7 mouse cellular contexts compared by ENCODE assay signal in the genomic region with DNA sequence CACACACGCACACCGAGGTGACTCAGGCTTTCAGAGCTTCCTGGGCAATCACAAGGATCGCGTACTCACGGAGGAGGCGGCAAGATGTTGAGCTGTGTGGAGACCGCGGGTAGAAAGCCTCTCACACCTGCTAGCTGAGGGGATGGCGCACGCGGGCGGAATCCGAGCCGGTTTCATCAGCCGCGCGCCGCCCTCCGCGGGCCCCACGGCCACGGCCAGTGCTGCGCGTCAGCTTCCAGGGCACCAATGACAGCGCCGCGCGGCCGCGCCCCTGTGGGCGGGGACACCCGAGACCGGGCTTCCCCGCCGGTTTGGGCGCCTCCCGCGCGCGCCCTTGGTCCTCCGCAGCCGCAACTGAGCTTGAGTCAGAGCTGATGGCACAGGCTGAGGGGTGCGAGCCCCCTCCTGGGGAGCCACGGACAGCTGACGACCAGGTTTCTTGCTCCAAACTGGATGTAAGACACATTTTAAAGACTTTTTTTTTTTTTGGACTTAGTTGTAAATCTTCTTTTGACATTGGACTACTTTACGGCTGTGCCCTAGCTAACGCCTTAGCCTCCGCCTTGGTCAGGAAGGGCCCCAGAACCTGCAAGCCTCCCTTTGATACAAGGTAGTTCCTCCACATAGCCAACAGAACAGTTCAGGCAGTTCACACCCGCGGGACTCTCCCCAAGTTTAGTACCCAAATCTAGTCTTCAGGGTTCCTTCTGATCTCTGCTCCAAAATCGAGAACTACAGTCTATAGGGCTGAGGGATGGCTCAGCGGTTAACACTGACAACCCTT. TPM values are rescaled to one million over a fixed set of nuclear protein-coding genes. Genes with fewer than 3 reads are reported as not detected.
DNase-seq lines count a peak whose midpoint lies in the region; ATAC-seq lines count a peak whose summit lies in the region.

A gene (minus strand): TSS at position 245 of the 784 bp plus-strand sequence.

- H3K9me3 ChIP-seq in limb, embryonic 10.5 days (replicated peaks): no peaks in the 10 kb centered on the region
- no peaks in the 10 kb centered on the region for H3K9me3 ChIP-seq in midbrain, embryonic 13.5 days

- ATAC-seq in midbrain, embryonic 13.5 days: peak; percentile 94

- 2% methylated on average over 52 of the region's 52 CpGs for WGBS in limb, embryonic 10.5 days
- WGBS in midbrain, embryonic 13.5 days: 2% methylated on average over 52 of the region's 52 CpGs

- peaks cover 7% of the 10 kb centered on the region; the same call in 1 of the 2 replicates for H3K36me3 ChIP-seq in limb, embryonic 10.5 days
- no peaks in the 10 kb centered on the region for H3K36me3 ChIP-seq in midbrain, embryonic 13.5 days

- peak within 1 kb of the TSS; percentile 91 for H3K27ac ChIP-seq in limb, embryonic 10.5 days
- no peak within 1 kb of the TSS for H3K27ac ChIP-seq in midbrain, embryonic 13.5 days

- peaks cover 21% of the 10 kb centered on the region for H3K4me1 ChIP-seq in limb, embryonic 10.5 days
- peaks cover 14% of the 10 kb centered on the region for H3K4me1 ChIP-seq in midbrain, embryonic 13.5 days (replicated peaks)

- DNase-seq in adrenal gland, adult 8-10 months: peak; percentile 91
- DNase-seq in embryo, embryonic 9.5 days (ENCODE audit: extremely low spot score): peak; percentile 73
- no peak for DNase-seq in gonadal fat pad, adult 2 months (ENCODE audit: low read depth)
- peak; percentile 85 for DNase-seq in kidney, adult 11 months
- peak; percentile 86 for DNase-seq in limb, embryonic 10.5 days (ENCODE audit: low spot score)
- peak; percentile 91 for DNase-seq in spleen, adult 12 weeks (ENCODE audit: low spot score)

- H3K27me3 ChIP-seq in limb, embryonic 10.5 days (ENCODE audit: low read depth, poor library complexity, severe bottlenecking): peaks cover 14% of the 10 kb centered on the region
- peaks cover 9% of the 10 kb centered on the region for H3K27me3 ChIP-seq in midbrain, embryonic 13.5 days

- peak within 1 kb of the TSS; percentile 100 for H3K4me2 ChIP-seq in midbrain, embryonic 13.5 days (replicated peaks)

- H3K4me3 ChIP-seq in limb, embryonic 10.5 days: peak within 1 kb of the TSS; percentile 81
- H3K4me3 ChIP-seq in midbrain, embryonic 13.5 days (replicated peaks): peak within 1 kb of the TSS; percentile 79

- peak within 1 kb of the TSS; percentile 86 for H3K9ac ChIP-seq in midbrain, embryonic 13.5 days (replicated peaks)

RNA-seq across cellular contexts. Expression of the gene that starts here (rescaled TPM):
- total RNA-seq in adrenal gland, adult 8-10 months (2022): 100 to 1,000 TPM in 2 of 4 experiments, 10 to 100 TPM in 2; 86.6 to 129 (median 106) TPM
- polyA plus RNA-seq in gonadal fat pad, adult 2 months (2012; rRNA removed): 21.2 and 35.9 TPM in 2 replicates
- polyA plus RNA-seq in limb, embryonic 10.5 days (2016; fragmentation: Nextera tagmentation; extraction: Ambion mirVana): 13.2 and 17.8 TPM in 2 replicates
- 26.5 and 26.9 TPM in 2 replicates for polyA plus RNA-seq in midbrain, embryonic 13.5 days (2015; fragmentation: Nextera tagmentation; extraction: Ambion mirVana)
